In the genomic region with DNA sequence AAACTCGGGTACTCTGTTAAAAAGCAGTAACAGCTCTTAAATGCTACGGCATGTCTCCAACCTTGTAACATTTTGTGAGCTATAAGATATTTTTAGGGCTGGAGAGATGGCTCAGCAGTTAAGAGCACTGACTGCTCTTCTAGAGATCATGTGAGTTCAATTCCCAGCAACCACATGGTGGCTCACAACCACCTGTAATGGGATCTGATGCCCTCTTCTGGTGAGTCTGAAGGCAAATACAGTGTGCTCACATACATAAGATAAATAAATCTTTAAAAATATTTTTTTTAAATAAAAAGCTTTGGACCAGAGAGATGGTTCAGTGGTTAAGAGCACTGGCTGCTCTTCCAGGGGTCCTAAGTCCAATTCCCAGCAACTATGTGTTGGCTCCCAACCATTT, we compare ENCODE assay signal across 24 mouse cellular contexts.
"Had no signal": no experiment of that assay in that cellular context is flagged by ENCODE, and none has a peak within 500 bp of the region (broad histone marks: within the 10 kb centered on the region; RNA-seq: fewer than 3 reads in every experiment).

No protein-coding gene starts in this region.

- H3K4me3 ChIP-seq: heart, adult 2 months; heart, embryonic 10.5 days; heart, embryonic 13.5 days; heart, embryonic 15.5 days; hindbrain, embryonic 13.5 days; hindbrain, embryonic 15.5 days; limb, embryonic 13.5 days; limb, embryonic 15.5 days; liver, embryonic 13.5 days; liver, embryonic 15.5 days had no signal

- H3K27me3 ChIP-seq: heart, embryonic 13.5 days; heart, embryonic 15.5 days; hindbrain, embryonic 13.5 days; hindbrain, embryonic 15.5 days; limb, embryonic 13.5 days; limb, embryonic 15.5 days; liver, embryonic 13.5 days; liver, embryonic 15.5 days had no signal

- H3K27ac ChIP-seq: heart, adult 2 months; heart, embryonic 10.5 days; heart, embryonic 13.5 days; heart, embryonic 15.5 days; hindbrain, embryonic 13.5 days; hindbrain, embryonic 15.5 days; hindbrain, postnatal 0 days; limb, embryonic 13.5 days; limb, embryonic 15.5 days; liver, embryonic 13.5 days; liver, embryonic 15.5 days had no signal

- H3K36me3 ChIP-seq: heart, embryonic 10.5 days; heart, embryonic 13.5 days; heart, embryonic 15.5 days; hindbrain, embryonic 13.5 days; hindbrain, embryonic 15.5 days; limb, embryonic 13.5 days; limb, embryonic 15.5 days; liver, embryonic 13.5 days; liver, embryonic 15.5 days had no signal

- H3K4me2 ChIP-seq: heart, embryonic 13.5 days; heart, embryonic 15.5 days; hindbrain, embryonic 13.5 days; hindbrain, embryonic 15.5 days; limb, embryonic 13.5 days; limb, embryonic 15.5 days; liver, embryonic 11.5 days; liver, embryonic 13.5 days; liver, embryonic 15.5 days had no signal

- ATAC-seq: hindbrain, postnatal 0 days had no signal

- H3K9ac ChIP-seq: heart, embryonic 13.5 days; heart, embryonic 15.5 days; hindbrain, embryonic 13.5 days; hindbrain, embryonic 15.5 days; limb, embryonic 15.5 days; liver, embryonic 13.5 days; liver, embryonic 15.5 days had no signal

- DNase-seq: gastrocnemius, postnatal 14 days; gastrocnemius, postnatal 36 days; heart, adult 2 months; heart, postnatal 14 days; heart, postnatal 36 days; kidney, adult 11 months; kidney, adult 2 months; kidney, adult 9 months; kidney, postnatal 14 days; kidney, postnatal 36 days; layer of hippocampus, adult 9-11 months; layer of hippocampus, postnatal 36 days; left cerebral cortex, postnatal 4 days; liver, embryonic 13.5 days had no signal

- H3K9me3 ChIP-seq: heart, embryonic 10.5 days; heart, embryonic 13.5 days; heart, embryonic 15.5 days; hindbrain, embryonic 15.5 days; limb, embryonic 13.5 days; limb, embryonic 15.5 days; liver, embryonic 13.5 days; liver, embryonic 15.5 days had no signal
